Mouse (Mus musculus) heart, embryonic 12.5 days (tissue): ENCODE data around the gene Hist1h2ab. TPM values are rescaled to one million over a fixed set of nuclear protein-coding genes. Genes with fewer than 3 reads are reported as not detected.
"Not testable (repeated sequence)": the region's sequence is repeated elsewhere in the genome, so short reads cannot be mapped to it uniquely, and the experiment has no call there.

Source experiments
- ATAC-seq: fragments of 200-750 bp; cut with Nextera tagmentation; 2 replicates; pipeline ENCODE4 v1.8.0; 2017; ENCODE audit warnings: moderate TSS enrichment, moderate library complexity; ENCODE audit not compliant: insufficient number of reproducible peaks, low FRiP score
- H3K27ac ChIP-seq: fragments of 300-500 bp; sonication (generic); 2 replicates; pipeline ENCODE4 v1.5.1; 2016; ENCODE audit warnings: mild to moderate bottlenecking, moderate library complexity; ENCODE audit not compliant: poor library complexity, severe bottlenecking
- H3K27me3 ChIP-seq: fragments of 300-500 bp; sonication (generic); replicated peaks from 2 replicates; pipeline ENCODE4 v1.6.1; 2016; ENCODE audit warnings: mild to moderate bottlenecking, moderate library complexity
- H3K36me3 ChIP-seq: fragments of 300-500 bp; sonication (generic); 2 replicates; pipeline ENCODE4 v1.6.1; 2016; ENCODE audit warnings: mild to moderate bottlenecking, moderate library complexity
- H3K4me1 ChIP-seq: fragments of 300-500 bp; sonication (generic); replicated peaks from 2 replicates; pipeline ENCODE4 v1.6.1; 2016; ENCODE audit warnings: mild to moderate bottlenecking
- H3K4me2 ChIP-seq: fragments of 300-500 bp; sonication (generic); 2 replicates; pipeline ENCODE4 v1.6.1; 2016; ENCODE audit warnings: mild to moderate bottlenecking, moderate library complexity
- H3K4me3 ChIP-seq: fragments of 300-500 bp; sonication (generic); 2 replicates; pipeline ENCODE4 v1.5.1; 2016; ENCODE audit warnings: mild to moderate bottlenecking
- H3K9ac ChIP-seq: fragments of 300-500 bp; sonication (generic); 2 replicates; pipeline ENCODE4 v1.6.1; 2016; ENCODE audit warnings: mild to moderate bottlenecking, moderate library complexity
- H3K9me3 ChIP-seq: fragments of 300-500 bp; sonication (generic); replicated peaks from 2 replicates; pipeline ENCODE4 v1.6.1; 2016; ENCODE audit warnings: mild to moderate bottlenecking, moderate library complexity
- WGBS: fragments of 180-500 bp; shearing (Covaris S2); methylation state at CpG from one replicate; pipeline ENCODE4 v1.1.7; 2016; 5-methylcytosine and 5-hydroxymethylcytosine counted together
- polyA plus RNA-seq: library from polyadenylated mRNA; unstranded; fragments of >200 nt; fragmentation: Nextera tagmentation; extraction: Ambion mirVana; gene quantifications from 2 replicates; pipeline ENCODE4 v1.2.1, GENCODE M21; 2016

The Hist1h2ab gene
- polyA plus RNA-seq, result 16.7 and 20.9 TPM in 2 replicates

GRCm38 (mm10) chr13:23750839-23751477, at the start of gene Hist1h2ab:
TSS of gene Hist1h2ab (plus strand) at chr13:23751126.
- not testable (repeated sequence) for H3K27me3 ChIP-seq

DNA sequence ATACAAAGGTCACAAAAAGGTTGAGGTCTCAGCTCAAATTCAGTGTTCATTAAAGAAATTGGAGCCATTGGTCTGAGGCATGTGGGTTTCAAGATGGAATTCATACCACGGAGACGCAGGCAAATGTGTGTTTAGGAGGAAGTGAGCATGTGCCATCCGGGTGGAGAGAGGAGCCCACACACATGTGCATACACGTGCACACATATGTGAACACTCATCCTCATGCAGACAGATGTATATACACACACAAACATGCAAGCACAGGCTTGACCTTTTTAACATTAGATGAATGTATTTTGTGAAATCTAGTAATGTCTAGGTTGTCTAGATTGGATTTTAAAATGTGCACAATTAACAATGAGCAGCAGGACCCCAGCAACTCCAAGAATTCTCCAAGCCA, 48.7 kb upstream of the Hist1h2ab start:
- Histone ChIP-seq H3K4me3 (no peak overlapping the region), H3K27me3 (0 out of 2 replicates have a peak, but pooled peaks cover 3% of the 10 kb centered on the region), H3K4me2 (no peak overlapping the region), H3K27ac (no peak overlapping the region), H3K36me3 (no peaks in the 10 kb centered on the region), H3K4me1 (0 out of 2 replicates have a peak, but pooled peaks cover 3% of the 10 kb centered on the region), H3K9ac (no peak overlapping the region), H3K9me3 (no peaks in the 10 kb centered on the region)
- ATAC-seq, result no peak
- WGBS, result 73% methylated on average over 4 of the region's 4 CpGs

More at GRCm38 (mm10) chr13:23750839-23751477, at the start of gene Hist1h2ab:
- Histone ChIP-seq H3K4me3 (peak within 1 kb of the TSS; percentile 53), H3K9ac (peak within 1 kb of the TSS; percentile 72; the same call in 1 of the 2 replicates), H3K4me2 (peak within 1 kb of the TSS; percentile 76), H3K27ac (peak within 1 kb of the TSS; percentile 98), H3K4me1 (peaks cover 11% of the 10 kb centered on the region)
- not testable (repeated sequence) for ATAC-seq, H3K9me3 ChIP-seq, H3K36me3 ChIP-seq
- WGBS, result under 1% methylated on average over 28 of the region's 47 CpGs

GRCm38 (mm10) chr13:23702801-23703200, 48.1 kb upstream of the Hist1h2ab start:
- H3K27ac ChIP-seq, H3K36me3 ChIP-seq, H3K9me3 ChIP-seq, H3K27me3 ChIP-seq, ATAC-seq, H3K9ac ChIP-seq, H3K4me2 ChIP-seq, H3K4me3 ChIP-seq, H3K4me1 ChIP-seq: not testable (repeated sequence)
- WGBS, result 78% methylated on average over 2 of the region's 2 CpGs

DNA sequence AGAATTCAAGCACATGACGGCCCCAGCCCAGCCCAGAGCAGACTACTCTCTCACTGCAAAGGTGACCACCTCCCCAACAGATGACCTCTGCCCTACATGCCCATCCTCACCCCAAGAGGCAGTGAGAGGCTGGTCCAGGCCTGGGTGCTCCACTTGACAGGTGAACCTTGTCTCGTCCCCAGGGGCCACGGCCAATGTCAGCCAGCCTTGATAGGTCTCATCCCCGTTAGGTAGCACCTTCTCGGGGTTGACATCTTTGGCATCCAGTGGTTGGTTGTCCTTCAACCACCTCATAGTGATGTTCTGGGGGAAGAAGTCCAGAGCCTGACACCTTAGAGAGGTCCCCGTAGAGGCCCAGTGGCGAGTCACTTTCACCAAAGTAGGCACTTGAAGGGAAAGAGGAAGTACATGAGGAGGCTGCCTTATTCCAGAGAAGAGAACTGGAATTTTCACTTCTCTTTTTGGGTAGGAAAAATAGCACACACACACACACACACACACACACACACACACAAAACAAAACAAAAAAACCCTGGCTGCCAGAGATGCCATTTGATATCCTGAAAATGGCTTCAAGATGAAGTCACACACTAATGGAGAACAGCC, 45.1 kb upstream of the Hist1h2ab start:
- no peaks in the 10 kb centered on the region for H3K36me3 ChIP-seq
- 0 out of 2 replicates have a peak, but pooled peaks cover 3% of the 10 kb centered on the region for H3K27me3 ChIP-seq
- ATAC-seq, result no peak
- H3K4me3 ChIP-seq, result no peak overlapping the region
- no peak overlapping the region for H3K9ac ChIP-seq
- no peaks in the 10 kb centered on the region for H3K9me3 ChIP-seq
- WGBS, result 75% methylated on average over 7 of the region's 7 CpGs
- no peak overlapping the region for H3K27ac ChIP-seq
- no peak overlapping the region for H3K4me2 ChIP-seq
- peaks cover 28% of the 10 kb centered on the region for H3K4me1 ChIP-seq

GRCm38 (mm10) chr13:23706771-23707170, 44.2 kb upstream of the Hist1h2ab start:
- Histone ChIP-seq H3K9me3 (no peaks in the 10 kb centered on the region), H3K27me3 (0 out of 2 replicates have a peak, but pooled peaks cover 3% of the 10 kb centered on the region), H3K9ac (no peak overlapping the region), H3K27ac (no peak overlapping the region), H3K36me3 (no peaks in the 10 kb centered on the region), H3K4me2 (no peak overlapping the region), H3K4me1 (peaks cover 29% of the 10 kb centered on the region), H3K4me3 (no peak overlapping the region)
- ATAC-seq, result no peak
- 84% methylated on average over 12 of the region's 12 CpGs for WGBS

GRCm38 (mm10) chr13:23708041-23708440, 42.9 kb upstream of the Hist1h2ab start:
- 74% methylated on average over 4 of the region's 4 CpGs for WGBS
- no peak overlapping the region for H3K9ac ChIP-seq
- H3K4me2 ChIP-seq, result no peak overlapping the region
- peak overlapping the region; percentile 48 for H3K27ac ChIP-seq
- H3K4me3 ChIP-seq, result no peak overlapping the region
- H3K36me3 ChIP-seq, result no peaks in the 10 kb centered on the region
- 0 out of 2 replicates have a peak, but pooled peaks cover 3% of the 10 kb centered on the region for H3K27me3 ChIP-seq
- no peak for ATAC-seq
- H3K9me3 ChIP-seq, result no peaks in the 10 kb centered on the region
- peaks cover 29% of the 10 kb centered on the region for H3K4me1 ChIP-seq

GRCm38 (mm10) chr13:23708654-23709053, 42.3 kb upstream of the Hist1h2ab start:
- Histone ChIP-seq H3K4me1 (peaks cover 33% of the 10 kb centered on the region), H3K4me2 (no peak overlapping the region), H3K9me3 (no peaks in the 10 kb centered on the region), H3K27ac (peak overlapping the region; percentile 48), H3K36me3 (no peaks in the 10 kb centered on the region), H3K27me3 (no peaks in the 10 kb centered on the region), H3K4me3 (no peak overlapping the region), H3K9ac (no peak overlapping the region)
- ATAC-seq, result no peak
- WGBS, result 56% methylated on average over 4 of the region's 4 CpGs

DNA sequence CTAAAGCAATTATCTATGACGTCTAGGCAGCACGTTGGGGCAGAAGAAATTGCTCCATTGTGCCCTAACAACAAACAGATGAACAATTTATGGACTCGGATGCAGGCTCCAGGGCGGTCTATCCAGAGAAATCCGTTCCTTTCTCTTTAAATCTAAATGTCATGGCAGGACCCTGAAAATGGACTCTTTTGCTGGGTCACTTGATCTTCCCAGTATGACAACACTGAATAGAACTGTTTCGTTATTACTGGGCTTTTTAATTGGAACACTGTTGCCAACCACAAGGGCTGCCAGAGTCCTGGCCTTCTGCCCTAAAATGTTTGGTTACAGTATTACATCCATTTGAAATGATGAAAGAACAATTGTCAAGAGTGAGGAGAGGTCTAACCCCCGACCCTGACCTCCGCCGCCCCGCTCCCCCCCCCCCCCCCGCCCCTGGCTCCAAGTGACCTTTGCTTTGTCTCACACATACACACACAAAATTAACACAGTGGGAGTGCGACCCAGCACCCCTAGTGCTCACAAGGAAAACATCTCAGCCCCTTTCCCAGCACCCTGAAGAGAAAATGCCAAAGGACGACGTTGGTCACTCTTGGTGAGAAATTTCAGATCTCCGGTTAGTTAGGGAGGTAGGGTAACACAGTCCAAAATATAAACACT, 41.1 kb upstream of the Hist1h2ab start:
- Histone ChIP-seq H3K4me2 (peak overlapping the region; percentile 87), H3K4me1 (peaks cover 33% of the 10 kb centered on the region), H3K27ac (0 out of 2 replicates have a peak overlapping the region, but pooled peaks have one; percentile 25), H3K9ac (peak overlapping the region; percentile 73), H3K4me3 (peak overlapping the region; percentile 55), H3K9me3 (no peaks in the 10 kb centered on the region), H3K27me3 (no peaks in the 10 kb centered on the region), H3K36me3 (no peaks in the 10 kb centered on the region)
- 33% methylated on average over 13 of the region's 15 CpGs for WGBS
- ATAC-seq, result no peak

DNA sequence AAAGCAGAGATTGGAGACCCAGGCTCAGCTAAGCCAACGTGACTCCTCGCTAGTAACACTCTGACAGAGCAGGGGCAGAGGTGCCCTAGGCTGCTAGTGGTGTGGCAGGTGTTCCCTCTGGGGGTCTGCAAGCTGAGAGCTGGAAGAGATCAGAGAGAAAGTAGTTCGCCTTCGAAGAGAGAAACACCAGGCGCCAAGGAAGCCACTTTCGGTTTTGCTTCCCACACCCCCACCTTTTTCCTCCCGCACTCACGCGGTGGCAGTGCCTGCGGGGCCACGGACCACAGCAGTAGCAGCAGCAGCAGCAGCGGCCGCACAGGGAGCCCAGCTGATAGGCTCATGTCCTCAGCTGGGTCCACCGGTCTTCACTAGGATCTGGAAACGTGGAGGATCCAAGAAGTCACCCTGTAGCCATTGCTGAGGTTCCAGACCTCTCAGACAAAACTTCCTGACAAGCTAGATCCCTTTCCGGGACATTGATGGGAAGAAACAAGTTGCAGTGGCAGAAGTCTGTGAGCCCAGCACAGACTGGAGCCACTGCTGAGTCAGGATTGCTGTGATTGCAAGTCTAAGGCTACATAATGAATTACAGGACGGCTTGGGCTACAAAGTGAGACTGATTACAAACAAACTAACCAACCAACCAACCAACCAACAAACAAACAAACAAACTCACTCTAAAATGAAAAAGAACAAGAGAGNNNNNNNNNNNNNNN, 40.4 kb upstream of the Hist1h2ab start, which contains the start of gene Hfe:
TSS of gene Hfe (minus strand) at position 481 of the 716 bp plus-strand sequence.
- H3K27ac ChIP-seq, result peak within 1 kb of the TSS; percentile 25; the same call in 1 of the 2 replicates
- H3K9ac ChIP-seq, result peak within 1 kb of the TSS; percentile 73
- peak within 1 kb of the TSS; percentile 55 for H3K4me3 ChIP-seq
- no peaks in the 10 kb centered on the region for H3K36me3 ChIP-seq
- 3% methylated on average over 17 of the region's 17 CpGs for WGBS
- H3K27me3 ChIP-seq, result no peaks in the 10 kb centered on the region
- peaks cover 33% of the 10 kb centered on the region for H3K4me1 ChIP-seq
- ATAC-seq, result peak; percentile 77
- no peaks in the 10 kb centered on the region for H3K9me3 ChIP-seq
- H3K4me2 ChIP-seq, result peak within 1 kb of the TSS; percentile 87

GRCm38 (mm10) chr13:23716261-23717042, 34.5 kb upstream of the Hist1h2ab start:
- Histone ChIP-seq H3K4me2 (no peak overlapping the region), H3K27ac (no peak overlapping the region), H3K4me1 (peaks cover 10% of the 10 kb centered on the region), H3K27me3 (no peaks in the 10 kb centered on the region), H3K36me3 (no peaks in the 10 kb centered on the region), H3K4me3 (no peak overlapping the region), H3K9ac (no peak overlapping the region), H3K9me3 (no peaks in the 10 kb centered on the region)
- WGBS, result 49% methylated on average over 5 of the region's 5 CpGs
- no peak for ATAC-seq
